Mouse (Mus musculus) left cerebral cortex, postnatal 4 days (tissue): ENCODE data around the gene Vamp5. TPM values are rescaled to one million over a fixed set of nuclear protein-coding genes. Genes with fewer than 3 reads are reported as not detected.

Experiments used
- DNase-seq: peaks from one replicate; pipeline ENCODE4 v3.0.0-alpha.2; 2022
- intact Hi-C: fragments of 180-260 bp; cut with DNase I; formaldehyde crosslinking; loops from one replicate; pipeline ENCODE4 v1.15.1; 2025
- total RNA-seq, 2 experiments: library from RNA; stranded (reverse); gene quantifications; 2 replicates each; pipeline ENCODE4 v1.2.3; 2021

Vamp5 gene
- 1 to 10 TPM; 5.9 to 8.4 TPM for total RNA-seq

GRCm38 (mm10) chr6:72380131-72380770 lies at the start of gene Vamp5:
Gene Vamp5, minus strand, starts transcription at chr6:72380468.
- intact Hi-C loops: no loop called here

GRCm38 (mm10) chr6:72429061-72429842 lies 49.0 kb upstream of the Vamp5 start:
- intact Hi-C loops: loop anchor here (2.0 kb wide), 1 partner anchor 106 kb away; no protein-coding TSS in a partner anchor
- no peak for DNase-seq

More at GRCm38 (mm10) chr6:72380131-72380770, at the start of gene Vamp5:
- DNase-seq: peak; percentile 40

GRCm38 (mm10) chr6:72428036-72428435 lies 47.8 kb upstream of the Vamp5 start:
- intact Hi-C loops: loop anchor here (2.0 kb wide), 1 partner anchor 107 kb away; no protein-coding TSS in a partner anchor
- peak; percentile 78 for DNase-seq

DNA sequence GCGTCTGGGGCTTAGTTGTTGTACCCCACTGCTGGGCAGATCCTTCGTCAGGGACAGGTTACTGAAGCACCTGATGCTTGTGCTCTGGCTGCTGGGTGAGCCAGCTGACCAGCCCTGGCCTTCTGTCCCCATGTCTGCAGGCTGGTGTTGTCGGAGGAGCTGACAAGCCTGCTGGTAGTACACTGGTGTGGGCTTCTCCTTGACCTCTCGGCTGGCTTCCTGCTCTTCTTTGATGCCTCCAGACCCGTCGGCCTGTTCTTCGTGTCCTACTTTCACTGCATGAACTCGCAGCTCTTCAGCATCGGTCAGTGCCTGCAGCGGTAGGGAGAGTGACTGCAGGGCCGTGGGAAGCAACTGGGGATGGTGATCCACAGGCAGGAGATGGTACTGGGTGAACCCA lies 45.4 kb upstream of the Vamp5 start:
- DNase-seq: no peak
- intact Hi-C loops: no loop called here

- intact Hi-C loops: no loop called here
- no peak for DNase-seq
Measured at GRCm38 (mm10) chr6:72420901-72421300, 40.6 kb upstream of the Vamp5 start.

DNA sequence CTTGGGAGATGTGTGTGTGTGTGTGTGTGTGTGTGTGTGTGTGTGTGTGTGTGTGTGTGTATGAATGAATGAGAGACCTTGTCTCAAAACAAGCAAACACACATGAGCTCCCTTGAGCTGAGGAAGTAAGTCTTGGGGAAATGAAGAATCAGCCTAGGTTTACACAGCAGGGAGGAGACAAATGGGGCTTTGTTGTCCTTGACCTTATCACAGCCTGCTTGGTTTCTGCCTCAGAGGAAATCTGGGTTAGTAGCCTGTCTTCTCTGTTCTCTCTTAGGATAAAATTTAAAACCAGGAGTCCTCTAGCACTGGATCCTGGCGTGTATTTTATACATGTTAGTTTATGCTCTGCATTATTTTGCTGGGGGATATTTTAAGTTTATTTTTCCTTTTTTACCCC lies 39.5 kb upstream of the Vamp5 start:
- DNase-seq: no peak
- intact Hi-C loops: no loop called here

DNA sequence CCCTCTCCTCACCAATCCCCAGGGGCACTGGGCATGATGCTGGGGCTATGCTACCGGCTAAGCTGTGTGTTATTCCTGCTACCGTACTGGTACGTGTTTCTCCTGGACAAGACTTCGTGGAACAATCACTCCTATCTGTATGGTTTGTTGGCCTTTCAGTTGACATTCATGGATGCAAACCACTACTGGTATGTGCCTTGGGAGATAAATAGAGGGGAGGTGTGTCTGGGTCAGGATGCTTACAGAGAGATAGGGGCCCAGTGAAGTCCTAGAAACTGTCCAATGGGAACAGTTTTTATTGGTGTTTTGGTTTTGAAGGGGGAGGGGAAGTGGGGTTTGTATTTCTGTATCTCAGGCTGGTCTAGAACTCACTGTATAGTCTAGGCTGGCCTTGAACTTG lies 38.0 kb upstream of the Vamp5 start:
- intact Hi-C loops: no loop called here
- no peak for DNase-seq

DNA sequence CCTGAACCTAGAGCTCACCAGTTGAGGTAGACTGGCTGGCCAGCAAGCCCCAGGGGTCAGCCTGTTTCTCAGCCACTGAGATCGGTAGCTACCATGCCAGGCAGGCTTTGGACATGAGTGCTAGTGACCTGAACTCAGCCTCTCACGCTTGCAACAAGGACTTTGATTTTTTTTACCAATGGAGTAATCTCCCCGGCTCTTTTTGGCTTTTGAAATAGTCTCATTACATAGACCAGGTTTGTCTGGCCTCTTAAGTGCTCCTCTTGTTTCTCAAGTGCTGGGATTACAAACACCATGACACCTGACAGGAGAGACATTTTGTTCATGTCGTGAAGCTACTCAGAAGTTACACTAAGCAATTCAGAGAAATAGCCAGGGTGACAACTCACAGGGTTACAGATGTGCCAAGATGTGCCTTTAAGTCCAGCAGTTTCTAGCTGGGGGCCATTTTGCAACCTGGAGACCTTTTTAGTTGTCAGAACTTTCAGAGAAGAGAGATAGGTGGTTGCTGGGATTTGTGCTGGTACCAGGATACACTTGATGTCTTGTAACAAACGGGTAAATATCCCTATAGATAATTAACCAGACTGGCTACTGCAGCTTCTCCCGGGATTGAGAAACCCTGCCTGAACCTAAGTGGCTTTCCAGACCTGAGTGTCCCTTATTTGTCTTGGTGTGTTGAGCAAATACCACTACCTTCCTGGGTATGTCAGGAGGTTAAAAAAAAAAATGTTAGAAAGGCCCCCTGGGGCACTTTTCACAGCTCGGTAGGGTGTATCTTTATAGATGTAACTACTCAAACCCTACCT lies 35.9 kb upstream of the Vamp5 start:
- intact Hi-C loops: no loop called here
- no peak for DNase-seq

GRCm38 (mm10) chr6:72415181-72415580 lies 34.9 kb upstream of the Vamp5 start:
- intact Hi-C loops: no loop called here
- DNase-seq: no peak

GRCm38 (mm10) chr6:72414076-72414756 lies 33.9 kb upstream of the Vamp5 start, which contains the start of gene Ggcx:
Gene Ggcx, plus strand, starts transcription at chr6:72414308.
- peak; percentile 95 for DNase-seq
- intact Hi-C loops: no loop called here

GRCm38 (mm10) chr6:72410518-72410917 lies 30.2 kb upstream of the Vamp5 start:
- no peak for DNase-seq
- intact Hi-C loops: no loop called here

DNA sequence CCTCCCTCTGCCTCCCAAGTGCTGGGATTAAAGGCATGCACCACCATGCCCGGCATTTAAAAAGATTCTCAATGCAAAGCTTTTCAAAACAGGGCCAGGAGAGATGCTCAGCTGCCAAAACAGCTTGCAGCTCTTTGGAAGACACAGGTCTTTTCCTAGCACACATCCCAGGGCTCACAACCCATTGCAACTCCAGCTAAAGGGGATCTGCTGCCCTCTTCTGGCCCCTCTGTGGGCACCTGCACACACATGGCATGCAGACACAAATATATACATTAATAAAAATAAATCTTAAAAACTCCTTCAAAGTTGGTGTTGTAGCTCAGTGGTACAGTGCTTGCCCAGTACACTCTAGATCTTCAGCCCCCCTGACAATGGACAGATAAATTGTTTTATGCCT lies 29.7 kb upstream of the Vamp5 start:
- intact Hi-C loops: no loop called here

GRCm38 (mm10) chr6:72409567-72409966 lies 29.3 kb upstream of the Vamp5 start:
- DNase-seq: peak; percentile 70
- intact Hi-C loops: loop anchor here (5.0 kb wide), 1 partner anchor 42 kb away; the partner anchor contains the start of gene Rnf181

More for the DNA sequence above, 29.7 kb upstream of the Vamp5 start:
- no peak for DNase-seq

GRCm38 (mm10) chr6:72407119-72407518 lies 26.9 kb upstream of the Vamp5 start:
- peak; percentile 83 for DNase-seq
- intact Hi-C loops: loop anchor here (5.0 kb wide), 1 partner anchor 40 kb away; the partner anchor contains the start of gene Rnf181

- intact Hi-C loops: loop anchor here (5.0 kb wide), 1 partner anchor 38 kb away; the partner anchor contains the start of gene Rnf181
- DNase-seq: no peak
Measured at GRCm38 (mm10) chr6:72405356-72405755, 25.1 kb upstream of the Vamp5 start.

- intact Hi-C loops: no loop called here
- peak; percentile 71 for DNase-seq
Measured at GRCm38 (mm10) chr6:72401875-72402274, 21.6 kb upstream of the Vamp5 start.

DNA sequence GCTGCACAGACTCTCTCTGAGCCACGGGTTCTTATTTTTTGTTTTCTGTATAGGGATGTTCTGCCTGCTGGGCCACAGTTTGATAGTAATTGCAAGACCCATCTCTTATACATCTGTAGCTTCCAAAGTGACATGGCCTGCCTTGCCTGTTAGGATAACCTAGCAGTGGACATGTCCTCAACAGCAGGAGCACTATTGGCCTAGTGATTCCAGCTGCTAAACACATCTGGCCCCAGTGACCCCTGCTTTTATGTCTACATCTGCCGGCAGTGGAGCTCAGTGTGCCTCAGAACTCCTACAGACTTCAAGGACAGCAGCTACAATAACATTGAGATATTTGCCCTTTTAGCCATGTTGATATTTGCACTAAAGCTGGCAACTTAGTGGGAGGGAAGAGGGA lies 19.7 kb upstream of the Vamp5 start:
- intact Hi-C loops: no loop called here
- no peak for DNase-seq

GRCm38 (mm10) chr6:72396837-72397251 lies 16.6 kb upstream of the Vamp5 start:
- intact Hi-C loops: no loop called here
- DNase-seq: no peak

GRCm38 (mm10) chr6:72392341-72392740 lies 12.1 kb upstream of the Vamp5 start:
- DNase-seq: no peak
- intact Hi-C loops: no loop called here

GRCm38 (mm10) chr6:72390795-72391521 lies 10.7 kb upstream of the Vamp5 start:
- intact Hi-C loops: no loop called here
- DNase-seq: no peak
